Mouse (Mus musculus): Measurements from ENCODE around the gene Proser3. TPM values are rescaled to one million over a fixed set of nuclear protein-coding genes. Genes with fewer than 3 reads are reported as not detected.
A peak's percentile ranks its signal among the peaks of the same experiment; 100 is the strongest.

The Proser3 gene
- polyA plus RNA-seq, 1 experiment, result 3.8 TPM

GRCm38 (mm10) chr7:30549880-30550279 is 2.2 kb downstream of the Proser3 start:
- Histone ChIP-seq H3K36me3 (ENCODE audit: control insufficient read depth, insufficient read depth) (peaks cover 7% of the 10 kb centered on the region), H3K4me3 (no peak overlapping the region), H3K27me3 (ENCODE audit: control insufficient read depth, insufficient read depth, insufficient read length) (no peaks in the 10 kb centered on the region), H3K79me2 (ENCODE audit: control insufficient read depth, insufficient read depth) (no peaks in the 10 kb centered on the region), H3K4me2 (ENCODE audit: low read depth) (no peak overlapping the region), H3ac (ENCODE audit: control insufficient read depth, insufficient read length) (no peak overlapping the region)
- no peak for TF ChIP-seq MYOG (IDR thresholded peaks at IDR 0.05; ENCODE audit: control insufficient read depth in 1 of 3, insufficient read depth in 1 of 3, insufficient read length in 2 of 3, low read depth in 2 of 3)
- no peak for TF ChIP-seq MYOD1 (IDR thresholded peaks at IDR 0.05; ENCODE audit: control insufficient read depth in 1 of 3, insufficient read length in 2 of 3, low read depth in 2 of 3)
- no peak for TF ChIP-seq TCF3 (IDR thresholded peaks at IDR 0.05; ENCODE audit: insufficient read length, low read depth)
- TF ChIP-seq POLR2AphosphoS2 (IDR thresholded peaks at IDR 0.05; ENCODE audit: insufficient read length, low read depth), result no peak
- no peak for TF ChIP-seq SRF (IDR thresholded peaks at IDR 0.05; ENCODE audit: control insufficient read depth, insufficient read length, low read depth)

- Histone ChIP-seq H3ac (ENCODE audit: control insufficient read depth, insufficient read length) (no peak overlapping the region), H3K36me3 (ENCODE audit: control insufficient read depth, insufficient read depth) (peaks cover 7% of the 10 kb centered on the region), H3K4me2 (ENCODE audit: low read depth) (no peak overlapping the region), H3K27me3 (ENCODE audit: control insufficient read depth, insufficient read depth, insufficient read length) (no peaks in the 10 kb centered on the region), H3K4me3 (no peak overlapping the region), H3K79me2 (ENCODE audit: control insufficient read depth, insufficient read depth) (no peaks in the 10 kb centered on the region)
- TF ChIP-seq MAX (IDR thresholded peaks at IDR 0.05; ENCODE audit: low read depth) (no peak), POLR2A (IDR thresholded peaks at IDR 0.05; ENCODE audit: insufficient read length, low read depth) (no peak), REST (IDR thresholded peaks at IDR 0.05; ENCODE audit: insufficient read depth, insufficient read length) (no peak), USF1 (IDR thresholded peaks at IDR 0.05; ENCODE audit: low read depth) (no peak), TCF3 (IDR thresholded peaks at IDR 0.05; ENCODE audit: insufficient read length, low read depth) (no peak), E2F4 (IDR thresholded peaks at IDR 0.05; ENCODE audit: insufficient read depth) (no peak), CEBPB (IDR thresholded peaks at IDR 0.05; ENCODE audit: insufficient read depth, poor library complexity, severe bottlenecking) (no peak), MYOG (IDR thresholded peaks at IDR 0.05; ENCODE audit: control insufficient read depth in 1 of 3, insufficient read depth in 1 of 3, insufficient read length in 2 of 3, low read depth in 2 of 3) (no peak), POLR2AphosphoS2 (IDR thresholded peaks at IDR 0.05; ENCODE audit: insufficient read length, low read depth) (no peak), SRF (IDR thresholded peaks at IDR 0.05; ENCODE audit: control insufficient read depth, insufficient read length, low read depth) (no peak), TCF12 (IDR thresholded peaks at IDR 0.05; ENCODE audit: insufficient read depth, poor library complexity, severe bottlenecking) (no peak)
These were observed 7.8 kb downstream of the Proser3 start for GRCm38 (mm10) chr7:30544327-30544726.

- Histone ChIP-seq H3K27me3 (ENCODE audit: control insufficient read depth, insufficient read depth, insufficient read length) (no peaks in the 10 kb centered on the region), H3K4me3 (no peak overlapping the region), H3K79me2 (ENCODE audit: control insufficient read depth, insufficient read depth) (no peaks in the 10 kb centered on the region), H3K4me2 (ENCODE audit: low read depth) (no peak overlapping the region), H3K36me3 (ENCODE audit: control insufficient read depth, insufficient read depth) (no peaks in the 10 kb centered on the region), H3ac (ENCODE audit: control insufficient read depth, insufficient read length) (no peak overlapping the region)
- TF ChIP-seq POLR2AphosphoS2 (IDR thresholded peaks at IDR 0.05; ENCODE audit: insufficient read length, low read depth) (no peak), USF1 (IDR thresholded peaks at IDR 0.05; ENCODE audit: low read depth) (no peak), CEBPB (IDR thresholded peaks at IDR 0.05; ENCODE audit: insufficient read depth, poor library complexity, severe bottlenecking) (no peak), REST (IDR thresholded peaks at IDR 0.05; ENCODE audit: insufficient read depth, insufficient read length) (no peak)
These were observed 11.5 kb downstream of the Proser3 start for GRCm38 (mm10) chr7:30540572-30540971.

- H3K4me2 ChIP-seq (ENCODE audit: low read depth), result peak within 1 kb of the TSS; percentile 91
- no peaks in the 10 kb centered on the region for H3K79me2 ChIP-seq (ENCODE audit: control insufficient read depth, insufficient read depth)
- peak within 1 kb of the TSS; percentile 58 for H3ac ChIP-seq (ENCODE audit: control insufficient read depth, insufficient read length)
- peaks cover 3% of the 10 kb centered on the region for H3K36me3 ChIP-seq (ENCODE audit: control insufficient read depth, insufficient read depth)
- no peaks in the 10 kb centered on the region for H3K27me3 ChIP-seq (ENCODE audit: control insufficient read depth, insufficient read depth, insufficient read length)
- peak within 1 kb of the TSS; percentile 38 for H3K4me3 ChIP-seq
- peak; percentile 37 for TF ChIP-seq SRF (IDR thresholded peaks at IDR 0.05; ENCODE audit: control insufficient read depth, insufficient read length, low read depth)
- peak; percentile 38 for TF ChIP-seq POLR2AphosphoS2 (IDR thresholded peaks at IDR 0.05; ENCODE audit: insufficient read length, low read depth)
- TF ChIP-seq TCF12 (IDR thresholded peaks at IDR 0.05; ENCODE audit: insufficient read depth, poor library complexity, severe bottlenecking), result no peak
- no peak for TF ChIP-seq TCF3 (IDR thresholded peaks at IDR 0.05; ENCODE audit: insufficient read length, low read depth)
- no peak for TF ChIP-seq CEBPB (IDR thresholded peaks at IDR 0.05; ENCODE audit: insufficient read depth, poor library complexity, severe bottlenecking)
- peak; percentile 49 for TF ChIP-seq POLR2A (IDR thresholded peaks at IDR 0.05; ENCODE audit: insufficient read length, low read depth)
- no peak for TF ChIP-seq MYOG (IDR thresholded peaks at IDR 0.05; ENCODE audit: control insufficient read depth in 1 of 3, insufficient read depth in 1 of 3, insufficient read length in 2 of 3, low read depth in 2 of 3)
These were observed 17.2 kb downstream of the Proser3 start, which contains the start of gene Arhgap33 for GRCm38 (mm10) chr7:30534633-30535577. Gene Arhgap33 (minus strand): TSS chr7:30535060.

GRCm38 (mm10) chr7:30533941-30534632 is 18.0 kb downstream of the Proser3 start:
- H3ac ChIP-seq (ENCODE audit: control insufficient read depth, insufficient read length), result peak overlapping the region; percentile 58
- peak overlapping the region; percentile 69 for H3K4me2 ChIP-seq (ENCODE audit: low read depth)
- no peaks in the 10 kb centered on the region for H3K27me3 ChIP-seq (ENCODE audit: control insufficient read depth, insufficient read depth, insufficient read length)
- H3K36me3 ChIP-seq (ENCODE audit: control insufficient read depth, insufficient read depth), result peaks cover 9% of the 10 kb centered on the region
- TF ChIP-seq CEBPB (IDR thresholded peaks at IDR 0.05; ENCODE audit: insufficient read depth, poor library complexity, severe bottlenecking) (no peak), POLR2AphosphoS2 (IDR thresholded peaks at IDR 0.05; ENCODE audit: insufficient read length, low read depth) (no peak), TCF12 (IDR thresholded peaks at IDR 0.05; ENCODE audit: insufficient read depth, poor library complexity, severe bottlenecking) (no peak), TCF3 (IDR thresholded peaks at IDR 0.05; ENCODE audit: insufficient read length, low read depth) (no peak), SRF (IDR thresholded peaks at IDR 0.05; ENCODE audit: control insufficient read depth, insufficient read length, low read depth) (no peak), MYOG (IDR thresholded peaks at IDR 0.05; ENCODE audit: control insufficient read depth in 1 of 3, insufficient read depth in 1 of 3, insufficient read length in 2 of 3, low read depth in 2 of 3) (no peak), MYOD1 (IDR thresholded peaks at IDR 0.05; ENCODE audit: control insufficient read depth in 1 of 3, insufficient read length in 2 of 3, low read depth in 2 of 3) (no peak), USF1 (IDR thresholded peaks at IDR 0.05; ENCODE audit: low read depth) (no peak), MAX (IDR thresholded peaks at IDR 0.05; ENCODE audit: low read depth) (no peak), E2F4 (IDR thresholded peaks at IDR 0.05; ENCODE audit: insufficient read depth) (no peak), REST (IDR thresholded peaks at IDR 0.05; ENCODE audit: insufficient read depth, insufficient read length) (no peak), POLR2A (IDR thresholded peaks at IDR 0.05; ENCODE audit: insufficient read length, low read depth) (no peak)
- H3K79me2 ChIP-seq (ENCODE audit: control insufficient read depth, insufficient read depth), result no peaks in the 10 kb centered on the region
- H3K4me3 ChIP-seq, result peak overlapping the region; percentile 38

Measured in myocyte (in vitro differentiated cells).